Mouse (Mus musculus) bone marrow, adult 2 months (tissue): ENCODE results near the gene Pkp4.

Experiments used
- CTCF ChIP-seq: fragments of 200-500 bp; IDR thresholded peaks from 2 replicates; pipeline ENCODE4 v1.5.1; 2011; ENCODE audit warnings: low read length, control low read depth; ENCODE audit not compliant: control insufficient read depth, insufficient read depth
- POLR2A ChIP-seq: fragments of 200-500 bp; IDR thresholded peaks from 2 replicates; pipeline ENCODE4 v1.6.1; 2011; ENCODE audit warnings: low read depth, mild to moderate bottlenecking, control low read depth, low read length, borderline replicate concordance; ENCODE audit not compliant: control insufficient read depth

DNA sequence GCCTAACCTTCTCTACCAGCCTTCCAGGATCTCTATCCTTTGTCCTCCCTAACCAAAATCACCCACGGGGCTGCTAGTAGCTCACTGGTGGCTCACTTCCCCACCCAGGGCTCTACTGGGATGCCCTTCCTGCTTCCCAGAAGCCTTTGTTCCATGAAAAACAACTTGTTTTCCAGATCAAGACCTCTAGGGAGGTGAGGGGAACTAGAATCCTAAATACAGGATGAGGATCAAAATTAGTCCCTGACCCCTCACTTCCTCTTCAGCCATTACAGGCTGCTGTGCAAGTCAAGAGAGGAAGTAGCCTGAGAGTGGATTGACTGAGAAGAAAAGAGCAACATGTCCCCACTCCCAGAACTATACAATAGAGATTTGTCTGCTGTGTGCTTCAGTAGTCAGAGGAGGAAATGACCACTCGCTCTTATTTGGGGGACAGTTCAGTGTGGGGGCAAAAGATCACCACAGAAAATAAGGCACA, 240.3 kb downstream of the Pkp4 start:
- TF ChIP-seq POLR2A: no peak
- no peak for TF ChIP-seq CTCF
